Mouse (Mus musculus): Measurements from ENCODE around the gene Nr1h3. TPM values are rescaled to one million over a fixed set of nuclear protein-coding genes. Genes with fewer than 3 reads are reported as not detected.

Gene Nr1h3
- polyA plus RNA-seq, 1 experiment from 2014 or later = 1.9 TPM

DNA sequence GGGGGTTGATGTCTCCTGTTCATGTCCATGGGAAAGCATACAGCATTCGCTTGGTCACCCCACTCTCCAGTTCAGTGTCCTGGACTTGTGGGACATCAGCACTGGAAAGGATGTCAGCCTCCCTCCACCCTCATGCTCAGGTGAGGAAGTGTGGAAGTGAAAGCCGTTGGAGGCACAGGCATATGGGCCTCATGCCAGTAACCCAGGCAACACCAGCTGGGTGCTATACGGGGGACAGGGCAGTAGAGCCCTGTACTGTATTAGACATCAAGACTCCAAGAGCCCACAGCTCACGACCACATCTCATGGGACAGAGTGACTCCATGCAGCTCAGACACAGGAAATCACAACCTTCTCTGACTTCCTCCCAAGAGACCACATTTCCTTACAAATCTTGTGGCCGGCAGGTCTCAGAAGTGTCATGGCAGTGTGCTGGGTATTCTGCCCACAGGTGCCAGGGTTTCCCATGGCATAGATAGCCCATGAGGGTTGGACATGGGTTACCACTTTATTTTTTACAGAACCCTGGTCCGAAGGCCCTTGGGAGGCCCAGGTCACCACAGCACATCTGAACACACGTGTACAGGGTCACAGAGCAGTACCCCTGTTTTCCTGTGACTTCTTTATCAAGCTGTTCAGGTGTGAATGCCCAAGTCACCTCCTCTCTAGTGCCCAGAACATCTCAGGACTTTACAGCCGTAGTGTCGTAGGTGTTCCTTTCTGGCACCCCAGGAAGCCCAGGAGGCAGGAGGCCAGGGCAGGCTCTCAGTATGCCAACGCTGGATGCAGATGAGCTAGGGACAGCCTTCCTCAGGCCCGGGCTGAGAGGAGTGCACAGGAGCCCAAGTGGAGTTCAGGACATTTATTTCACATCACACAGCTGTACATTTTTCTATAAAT lies 65.9 kb downstream of the Nr1h3 start:
- 66% methylated on average over 11 of the region's 11 CpGs for WGBS

More for the DNA sequence above, 65.9 kb downstream of the Nr1h3 start:
- H3K9ac ChIP-seq = 0 out of 2 replicates have a peak overlapping the region, but pooled peaks have one; percentile 15
- no peaks in the 10 kb centered on the region for H3K9me3 ChIP-seq
- H3K27ac ChIP-seq (replicated peaks) = peak overlapping the region; percentile 36; the same call in 1 of the 2 replicates
- H3K27me3 ChIP-seq (replicated peaks) = no peaks in the 10 kb centered on the region
- no peak overlapping the region for H3K4me3 ChIP-seq
- no peak for ATAC-seq (ENCODE audit: extremely low read depth, insufficient number of reproducible peaks, low FRiP score, low TSS enrichment)
- peaks cover 35% of the 10 kb centered on the region for H3K4me1 ChIP-seq
- H3K4me2 ChIP-seq = no peak overlapping the region
- peaks cover 70% of the 10 kb centered on the region for H3K36me3 ChIP-seq

Other genes starting within 250 kb of the Nr1h3 start
- gene Rapsn, start 167.2 kb downstream of the Nr1h3 start, polyA plus RNA-seq (2015; fragmentation: Nextera tagmentation; extraction: Ambion mirVana) = 21.2 and 25.8 TPM in 2 replicates
- 226 and 239 TPM in 2 replicates for gene Psmc3, start 148.8 kb downstream of the Nr1h3 start, polyA plus RNA-seq (2015; fragmentation: Nextera tagmentation; extraction: Ambion mirVana)
- gene Slc39a13, start 132.4 kb downstream of the Nr1h3 start, polyA plus RNA-seq (2015; fragmentation: Nextera tagmentation; extraction: Ambion mirVana) = 45.0 and 55.5 TPM in 2 replicates
- gene Spi1, start 120.4 kb downstream of the Nr1h3 start, polyA plus RNA-seq (2015; fragmentation: Nextera tagmentation; extraction: Ambion mirVana) = 3.5 and 3.9 TPM in 2 replicates
- 806 and 882 TPM in 2 replicates for gene Mybpc3, start 84.7 kb downstream of the Nr1h3 start, polyA plus RNA-seq (2015; fragmentation: Nextera tagmentation; extraction: Ambion mirVana)
- gene Madd, start 19.0 kb downstream of the Nr1h3 start, polyA plus RNA-seq (2015; fragmentation: Nextera tagmentation; extraction: Ambion mirVana) = 5.1 and 5.9 TPM in 2 replicates
- gene Acp2, start 51 bp upstream of the Nr1h3 start, polyA plus RNA-seq (2015; fragmentation: Nextera tagmentation; extraction: Ambion mirVana) = 17.1 and 19.3 TPM in 2 replicates
- 7.1 and 7.4 TPM in 2 replicates for gene Ddb2, start 34.1 kb upstream of the Nr1h3 start, polyA plus RNA-seq (2015; fragmentation: Nextera tagmentation; extraction: Ambion mirVana)
- gene Pacsin3, start 53.1 kb upstream of the Nr1h3 start, polyA plus RNA-seq (2015; fragmentation: Nextera tagmentation; extraction: Ambion mirVana) = 35.4 and 38.2 TPM in 2 replicates
- gene Arfgap2, start 62.1 kb upstream of the Nr1h3 start, polyA plus RNA-seq (2015; fragmentation: Nextera tagmentation; extraction: Ambion mirVana) = 63.3 and 64.4 TPM in 2 replicates
- gene 1110051M20Rik, start 241.9 kb upstream of the Nr1h3 start, polyA plus RNA-seq (2015; fragmentation: Nextera tagmentation; extraction: Ambion mirVana) = 36.3 and 38.9 TPM in 2 replicates

Measured in heart, embryonic 13.5 days (tissue).